7 mouse cellular contexts compared by ENCODE assay signal in the genomic region with DNA sequence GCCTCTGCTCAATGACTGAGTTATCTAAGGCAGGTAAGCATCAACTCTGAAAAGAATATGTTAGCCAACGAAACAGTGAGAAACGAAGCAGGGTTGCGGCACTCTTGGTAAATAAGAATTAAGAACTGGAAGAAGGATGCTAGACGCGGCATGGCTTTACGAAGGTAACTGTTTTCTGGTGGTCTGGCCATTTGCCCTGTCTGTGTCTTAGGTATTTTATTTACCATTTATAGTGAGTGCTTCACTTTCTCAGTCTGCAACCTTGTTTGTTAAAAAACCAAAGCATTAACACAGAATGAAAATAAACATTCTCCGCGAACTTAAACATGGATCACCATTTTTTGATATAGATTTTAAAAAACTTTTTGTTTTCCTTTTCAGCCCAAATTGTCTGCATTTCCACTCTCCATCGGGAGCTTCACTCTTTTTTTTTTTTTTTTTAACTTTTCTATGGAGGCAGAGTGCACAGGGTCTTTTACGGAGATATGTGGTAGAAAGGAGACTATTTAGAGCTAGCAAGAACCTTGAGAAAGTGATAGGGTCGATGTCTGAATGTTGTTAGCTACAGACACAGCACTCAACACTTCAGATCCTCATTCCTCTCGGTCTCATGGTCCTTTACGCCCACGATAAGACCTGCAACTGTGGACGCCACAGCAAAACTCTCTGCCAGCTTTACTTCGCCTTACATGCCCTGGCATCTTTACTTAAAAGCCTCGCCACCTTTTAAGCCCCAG. TPM values are rescaled to one million over a fixed set of nuclear protein-coding genes. Genes with fewer than 3 reads are reported as not detected.
DNase-seq lines count a peak whose midpoint lies in the region; ATAC-seq lines count a peak whose summit lies in the region.

No protein-coding gene starts in this region.

- no peaks in the 10 kb centered on the region for H3K27me3 ChIP-seq in megakaryocyte, embryonic 14.5 days (replicated peaks)
- no peaks in the 10 kb centered on the region for H3K27me3 ChIP-seq in limb, embryonic 13.5 days
- no peaks in the 10 kb centered on the region for H3K27me3 ChIP-seq in stomach, embryonic 15.5 days (replicated peaks)

- no peak for DNase-seq in right cerebral cortex, adult 18-20 months
- no peak for DNase-seq in cerebellum, postnatal 4 days (ENCODE audit: low spot score in 2 of 2)

- H3K9ac ChIP-seq in limb, embryonic 13.5 days = peak overlapping the region; percentile 92
- H3K9ac ChIP-seq in stomach, embryonic 15.5 days = peak overlapping the region; percentile 14; the same call in 1 of the 2 replicates

- H3K36me3 ChIP-seq in megakaryocyte, embryonic 14.5 days (replicated peaks; ENCODE audit: low read length) = peaks cover 8% of the 10 kb centered on the region
- 0 out of 2 replicates have a peak, but pooled peaks cover 3% of the 10 kb centered on the region for H3K36me3 ChIP-seq in limb, embryonic 13.5 days
- no peaks in the 10 kb centered on the region for H3K36me3 ChIP-seq in stomach, embryonic 15.5 days

- H3K27ac ChIP-seq in limb, embryonic 13.5 days = peak overlapping the region; percentile 58; the same call in 1 of the 2 replicates
- H3K27ac ChIP-seq in stomach, embryonic 15.5 days = peak overlapping the region; percentile 23; the same call in 1 of the 2 replicates

- WGBS in limb, embryonic 13.5 days = 28% methylated on average over 17 of the region's 17 CpGs
- 26% methylated on average over 17 of the region's 17 CpGs for WGBS in stomach, embryonic 15.5 days

- H3K4me1 ChIP-seq in megakaryocyte, embryonic 14.5 days = peaks cover 44% of the 10 kb centered on the region
- peaks cover 12% of the 10 kb centered on the region for H3K4me1 ChIP-seq in limb, embryonic 13.5 days
- H3K4me1 ChIP-seq in stomach, embryonic 15.5 days = no peaks in the 10 kb centered on the region

- ATAC-seq in megakaryocyte, adult 5-6 weeks (ENCODE audit: poor library complexity, severe bottlenecking) = no peak; the same call in 1 of the 2 replicates
- peak; percentile 65 for ATAC-seq in erythroid progenitor cell, adult 5-6 weeks (replicated peaks; ENCODE audit: low FRiP score, poor library complexity, severe bottlenecking)
- ATAC-seq in limb, embryonic 13.5 days (ENCODE audit: low FRiP score, low read depth) = peak; percentile 67
- peak; percentile 54 for ATAC-seq in stomach, embryonic 15.5 days (ENCODE audit: insufficient read depth, low FRiP score, low read depth)

- peak overlapping the region; percentile 90 for H3K4me2 ChIP-seq in limb, embryonic 13.5 days (replicated peaks)
- H3K4me2 ChIP-seq in stomach, embryonic 15.5 days = peak overlapping the region; percentile 66

- H3K4me3 ChIP-seq in megakaryocyte, embryonic 14.5 days (replicated peaks) = peak overlapping the region; percentile 94
- peak overlapping the region; percentile 91 for H3K4me3 ChIP-seq in limb, embryonic 13.5 days
- peak overlapping the region; percentile 90 for H3K4me3 ChIP-seq in stomach, embryonic 15.5 days (replicated peaks)

- no peaks in the 10 kb centered on the region for H3K9me3 ChIP-seq in megakaryocyte, embryonic 14.5 days
- H3K9me3 ChIP-seq in limb, embryonic 13.5 days = no peaks in the 10 kb centered on the region
- H3K9me3 ChIP-seq in stomach, embryonic 15.5 days = no peaks in the 10 kb centered on the region

RNA-seq across cellular contexts. Expression of a gene that starts 0.5 kb away (rescaled TPM):
- 0.47 and 3.8 TPM in 2 replicates for polyA plus RNA-seq in megakaryocyte, embryonic 14.5 days (2012; ENCODE audit: insufficient read depth, low replicate concordance)
- 15.5 and 15.8 TPM in 2 replicates for total RNA-seq in megakaryocyte, adult 5-6 weeks (2015)
- total RNA-seq in megakaryocyte, adult 5-6 weeks (2017) = 10.4 and 11.7 TPM in 2 replicates
- 5.0 and 5.8 TPM in 2 replicates for total RNA-seq in erythroid progenitor cell, adult 5-6 weeks (2015; ENCODE audit: low replicate concordance)
- 7.2 and 7.3 TPM in 2 replicates for total RNA-seq in erythroid progenitor cell, adult 5-6 weeks (2017; ENCODE audit: low replicate concordance)
- polyA plus RNA-seq in limb, embryonic 13.5 days (2015; fragmentation: Nextera tagmentation; extraction: Ambion mirVana) = 15.5 and 17.0 TPM in 2 replicates
- polyA plus RNA-seq in stomach, embryonic 15.5 days (2015; fragmentation: Nextera tagmentation; extraction: Ambion mirVana) = 21.5 and 22.2 TPM in 2 replicates

RNA-seq across cellular contexts. Expression of a gene that starts 26.3 kb away (rescaled TPM):
- polyA plus RNA-seq in megakaryocyte, embryonic 14.5 days (2012; ENCODE audit: insufficient read depth, low replicate concordance) = not detected in 2 replicates
- not detected in 2 replicates for total RNA-seq in megakaryocyte, adult 5-6 weeks (2015)
- total RNA-seq in megakaryocyte, adult 5-6 weeks (2017) = not detected in 2 replicates
- not detected in 2 replicates for total RNA-seq in erythroid progenitor cell, adult 5-6 weeks (2015; ENCODE audit: low replicate concordance)
- not detected in 2 replicates for total RNA-seq in erythroid progenitor cell, adult 5-6 weeks (2017; ENCODE audit: low replicate concordance)
- not detected in 2 replicates for polyA plus RNA-seq in limb, embryonic 13.5 days (2015; fragmentation: Nextera tagmentation; extraction: Ambion mirVana)
- polyA plus RNA-seq in stomach, embryonic 15.5 days (2015; fragmentation: Nextera tagmentation; extraction: Ambion mirVana) = not detected in 2 replicates

RNA-seq across cellular contexts. Expression of a gene that starts 38.5 kb away (rescaled TPM):
- polyA plus RNA-seq in megakaryocyte, embryonic 14.5 days (2012; ENCODE audit: insufficient read depth, low replicate concordance) = 1.1 and 3.7 TPM in 2 replicates
- total RNA-seq in megakaryocyte, adult 5-6 weeks (2015) = 5.2 and 8.6 TPM in 2 replicates
- total RNA-seq in megakaryocyte, adult 5-6 weeks (2017) = 11.4 and 18.4 TPM in 2 replicates
- total RNA-seq in erythroid progenitor cell, adult 5-6 weeks (2015; ENCODE audit: low replicate concordance) = 1.4 TPM in 1 of 2 replicates, not detected in the other
- total RNA-seq in erythroid progenitor cell, adult 5-6 weeks (2017; ENCODE audit: low replicate concordance) = 2.3 and 5.1 TPM in 2 replicates
- 6.1 and 6.8 TPM in 2 replicates for polyA plus RNA-seq in limb, embryonic 13.5 days (2015; fragmentation: Nextera tagmentation; extraction: Ambion mirVana)
- 8.0 and 8.1 TPM in 2 replicates for polyA plus RNA-seq in stomach, embryonic 15.5 days (2015; fragmentation: Nextera tagmentation; extraction: Ambion mirVana)
